Mouse (Mus musculus): Measurements from ENCODE around the gene Cenpa.
"Not testable (repeated sequence)": the region's sequence is repeated elsewhere in the genome, so short reads cannot be mapped to it uniquely, and the experiment has no call there.

Cenpa gene

GRCm38 (mm10) chr5:30678722-30679296, 12.2 kb downstream of the Cenpa start:
- no peak for DNase-seq (ENCODE audit: low read depth, low spot score)

DNA sequence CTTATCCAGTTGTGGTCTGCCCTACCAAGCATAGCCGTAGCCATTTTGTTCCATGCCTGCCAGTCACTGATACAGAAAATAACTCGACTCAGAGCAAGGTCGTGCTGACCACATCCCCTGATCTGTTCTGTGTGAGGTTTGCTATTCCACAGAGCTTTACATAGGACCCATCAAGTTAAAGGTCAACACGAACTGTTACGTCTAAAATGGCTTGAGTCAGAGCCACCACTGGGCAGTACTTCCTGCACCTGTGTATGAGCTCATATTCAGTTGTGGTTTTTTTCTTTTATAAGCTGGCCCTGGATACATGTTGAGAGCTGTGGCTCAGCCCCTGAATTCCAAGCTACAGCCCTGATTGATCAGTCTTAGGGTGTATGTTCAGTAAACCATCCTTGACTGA, 13.0 kb downstream of the Cenpa start:
- no peak for DNase-seq (ENCODE audit: low read depth, low spot score)

DNA sequence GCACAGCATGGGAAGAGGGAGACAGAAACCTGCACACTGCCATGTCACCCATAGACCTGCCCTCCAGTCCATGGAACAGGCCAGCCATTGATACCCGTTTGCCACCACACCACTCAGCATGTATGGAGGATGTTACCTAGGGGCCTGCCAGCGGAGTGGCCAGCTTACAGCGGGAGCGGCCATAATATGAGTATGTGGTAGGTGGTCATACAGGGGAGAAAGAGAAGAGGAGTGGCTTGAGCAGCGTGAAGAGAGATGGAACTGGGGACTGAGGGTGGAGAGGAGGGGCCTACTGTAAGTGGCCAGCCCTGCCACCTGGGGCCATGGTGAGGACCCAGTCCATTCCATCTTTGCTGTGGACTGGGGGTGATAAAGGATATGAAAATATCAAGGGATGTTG, 15.4 kb downstream of the Cenpa start:
- no peak for DNase-seq (ENCODE audit: low read depth, low spot score)

DNA sequence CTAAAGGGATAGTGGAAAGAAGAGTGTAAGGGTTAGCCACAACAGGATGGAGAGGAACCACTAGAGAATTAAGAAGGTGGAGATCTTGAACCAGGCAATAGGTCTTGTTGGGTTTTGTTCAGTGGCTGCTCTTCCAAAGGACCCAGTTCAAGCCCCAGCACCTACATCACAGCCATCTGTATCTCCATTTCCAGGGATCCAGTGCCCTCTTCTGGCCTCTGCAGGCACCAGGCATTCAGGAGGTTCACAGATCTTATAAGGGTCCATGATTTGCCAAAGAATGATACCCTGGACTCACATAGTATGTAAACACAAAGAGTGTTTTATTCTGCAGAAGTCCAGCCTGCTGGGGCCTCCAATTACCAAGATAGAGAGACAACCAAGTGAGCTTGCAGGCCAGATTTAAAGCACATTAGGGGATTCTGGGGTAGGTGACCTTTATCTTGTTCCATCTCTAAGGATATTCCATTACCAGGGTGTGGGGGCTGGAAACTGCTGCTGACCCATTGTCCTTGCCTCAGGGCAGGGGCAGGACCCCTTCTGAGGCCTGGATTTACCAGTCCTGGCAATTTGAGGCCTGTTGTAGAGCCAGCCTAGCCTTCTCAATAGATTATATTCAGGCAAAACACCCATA, 16.5 kb downstream of the Cenpa start:
- DNase-seq (ENCODE audit: low read depth, low spot score), result no peak

- no peak for DNase-seq (ENCODE audit: low read depth, low spot score)
Measured at GRCm38 (mm10) chr5:30683993-30684392, 17.4 kb downstream of the Cenpa start.

GRCm38 (mm10) chr5:30686781-30687180, 20.2 kb downstream of the Cenpa start:
- DNase-seq (ENCODE audit: low read depth, low spot score), result no peak

GRCm38 (mm10) chr5:30700361-30701000, 33.9 kb downstream of the Cenpa start:
- DNase-seq (ENCODE audit: low read depth, low spot score), result no peak

DNA sequence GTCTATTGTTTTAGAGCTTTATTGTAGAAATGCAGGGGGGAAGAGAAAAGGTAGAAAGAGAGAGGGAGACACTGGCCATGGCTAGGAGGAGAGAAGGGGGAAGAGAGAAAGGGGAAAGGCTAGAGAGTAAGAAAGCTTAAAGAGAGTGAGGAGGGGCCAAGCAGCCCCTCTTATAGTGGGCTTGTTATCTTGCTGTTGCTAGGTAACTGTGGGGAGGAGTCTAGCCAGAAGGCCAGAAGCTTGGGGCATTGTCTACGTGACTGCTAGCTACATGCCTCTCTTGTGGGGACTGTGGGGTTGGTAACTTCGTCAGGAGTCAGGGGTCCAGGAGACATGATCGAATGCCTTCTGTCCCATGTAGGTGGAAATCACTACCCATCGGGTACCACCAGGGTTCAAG, 34.8 kb downstream of the Cenpa start:
- DNase-seq (ENCODE audit: low read depth, low spot score), result not testable (repeated sequence)

GRCm38 (mm10) chr5:30701866-30702265, 35.3 kb downstream of the Cenpa start:
- DNase-seq (ENCODE audit: low read depth, low spot score), result no peak

DNA sequence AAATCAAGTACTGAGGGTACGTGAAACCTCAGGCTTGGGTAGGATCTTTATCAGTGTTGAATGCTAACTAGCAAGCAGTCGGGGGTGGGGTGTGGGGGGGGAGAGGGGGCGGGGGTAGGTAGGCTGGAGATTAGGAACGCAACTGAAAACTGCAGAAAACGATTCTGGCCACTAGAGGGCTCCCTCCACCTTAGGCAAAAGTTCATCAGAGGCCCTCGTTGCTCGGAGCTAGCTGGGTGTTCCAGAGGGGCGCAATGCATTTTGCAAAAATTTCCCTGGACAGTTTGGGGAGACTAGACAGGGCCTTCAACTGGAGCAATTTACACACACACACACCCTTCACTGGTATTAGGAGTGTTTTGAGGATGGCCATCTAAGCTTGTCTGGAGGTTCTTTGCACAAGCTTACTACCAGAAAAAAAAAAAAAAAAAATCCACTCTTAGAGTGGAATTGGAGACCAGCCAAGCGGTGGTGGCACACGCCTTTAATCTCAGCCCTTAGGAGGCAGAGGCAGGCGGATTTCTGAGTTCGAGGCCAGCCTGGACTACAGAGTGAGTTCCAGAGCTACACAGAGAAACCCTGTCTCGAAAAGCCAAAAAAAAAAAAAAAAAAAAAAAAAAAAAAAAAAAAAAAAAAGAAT, 43.3 kb downstream of the Cenpa start:
- DNase-seq (ENCODE audit: low read depth, low spot score), result peak; percentile 73

DNA sequence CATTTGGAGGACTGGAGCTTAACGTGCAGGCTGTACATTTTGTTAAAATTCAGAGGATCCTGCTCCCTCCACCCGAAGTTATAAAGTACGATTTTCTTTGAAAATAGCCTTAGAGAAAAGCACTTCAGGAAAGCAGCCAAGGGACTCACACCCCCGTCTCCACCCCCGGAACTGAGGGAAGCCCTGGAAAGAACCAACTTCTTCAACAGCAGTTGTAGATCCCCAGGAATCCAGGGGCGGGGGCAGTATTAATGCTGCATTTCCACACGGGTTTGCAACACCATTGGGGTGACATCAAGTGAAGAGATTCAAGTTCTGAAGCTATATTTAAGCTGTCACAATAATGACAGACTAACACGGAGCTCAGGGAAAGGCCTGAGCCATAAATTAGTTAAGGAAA, 43.9 kb downstream of the Cenpa start:
- DNase-seq (ENCODE audit: low read depth, low spot score), result peak; percentile 76

DNA sequence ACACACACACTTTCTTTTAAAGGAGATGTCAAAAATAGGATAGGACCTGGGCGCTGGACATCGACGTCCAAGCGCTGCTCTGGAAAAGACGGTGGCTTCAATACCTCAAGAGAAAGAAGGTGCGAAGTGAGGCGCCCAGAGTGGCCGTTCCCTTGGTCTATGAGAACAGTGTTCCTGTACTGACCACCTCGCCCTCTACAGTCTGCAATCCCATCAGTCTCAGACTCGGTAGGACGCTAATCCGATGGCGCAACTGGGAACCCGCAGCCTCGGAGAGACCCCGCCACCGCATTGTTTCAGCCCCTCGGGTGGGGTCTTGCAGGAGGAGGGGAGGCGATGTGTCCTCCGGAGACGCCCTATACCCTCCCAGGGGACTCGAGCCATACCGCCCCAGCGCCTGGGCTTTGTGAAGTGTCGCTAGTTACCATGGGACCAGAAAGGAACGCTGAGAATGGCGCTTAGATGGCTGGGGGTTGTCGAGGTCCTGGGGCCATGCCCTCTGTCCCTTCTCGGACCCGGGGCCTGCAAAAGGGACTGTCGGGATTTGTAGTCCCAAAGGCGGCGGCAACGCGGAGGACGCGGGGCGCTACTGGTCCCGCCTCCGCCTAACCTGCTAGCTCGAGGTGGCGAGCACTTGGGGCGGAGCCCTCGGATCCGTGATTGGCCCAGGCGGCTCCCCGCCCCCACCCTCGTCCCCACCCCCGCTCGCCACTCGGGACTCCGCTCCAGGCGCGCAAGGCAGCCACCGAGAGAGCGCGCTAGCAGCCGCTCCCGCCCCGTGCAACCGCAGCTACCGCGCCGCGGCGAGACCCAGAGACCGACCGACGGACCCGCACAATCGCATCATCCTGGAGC, 44.8 kb downstream of the Cenpa start, which contains the start of gene Dpysl5:
Dpysl5 (plus strand) TSS at position 418 of the 855 bp plus-strand sequence.
- peak; percentile 83 for DNase-seq (ENCODE audit: low read depth, low spot score)

- DNase-seq (ENCODE audit: low read depth, low spot score), result no peak
Measured at GRCm38 (mm10) chr5:30712002-30712390, 45.4 kb downstream of the Cenpa start.

- peak; percentile 31 for DNase-seq (ENCODE audit: low read depth, low spot score)
Measured at GRCm38 (mm10) chr5:30712441-30713298, 46.1 kb downstream of the Cenpa start.

GRCm38 (mm10) chr5:30713299-30713675, 46.7 kb downstream of the Cenpa start:
- no peak for DNase-seq (ENCODE audit: low read depth, low spot score)

DNA sequence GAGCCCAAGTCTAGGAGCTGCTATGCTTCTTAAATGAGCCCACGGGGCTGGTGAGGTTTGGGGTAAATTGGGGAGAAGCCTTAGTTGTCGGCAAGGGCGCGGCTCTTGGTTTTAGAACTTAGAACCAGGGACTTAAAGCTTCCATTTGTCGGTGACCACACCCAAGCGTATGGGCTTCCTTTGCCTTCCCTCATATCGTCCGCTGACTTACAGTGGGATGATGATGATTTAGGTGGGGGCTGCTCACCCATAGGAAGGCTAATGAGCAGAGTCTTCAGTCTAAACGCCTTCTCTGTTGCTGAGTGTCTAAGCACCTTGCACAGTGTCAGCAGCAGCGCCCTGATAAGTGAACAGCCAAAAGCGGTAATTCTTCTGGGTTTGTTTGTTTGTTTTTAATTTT, 47.1 kb downstream of the Cenpa start:
- DNase-seq (ENCODE audit: low read depth, low spot score), result no peak

- DNase-seq (ENCODE audit: low read depth, low spot score), result no peak
Measured at GRCm38 (mm10) chr5:30716311-30716710, 49.7 kb downstream of the Cenpa start.

DNA sequence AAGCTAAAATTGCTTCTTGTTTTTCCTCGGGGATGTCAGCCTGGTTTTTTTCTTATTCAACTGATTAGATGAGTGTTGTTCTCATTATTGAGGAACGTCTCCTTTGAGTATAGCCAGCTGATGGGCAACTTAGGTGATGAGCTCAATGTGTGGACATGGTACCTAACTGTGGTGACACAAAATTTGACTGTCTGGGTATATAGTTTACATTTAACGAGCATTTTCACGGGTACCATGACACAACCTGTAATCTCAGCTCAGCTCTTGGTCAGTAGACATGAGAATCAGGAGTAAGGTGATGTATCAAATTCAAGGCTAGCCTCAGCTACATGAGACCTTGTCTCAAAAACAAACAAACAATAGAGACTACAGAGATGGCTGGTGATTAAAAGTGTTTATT, 50.9 kb downstream of the Cenpa start:
- no peak for DNase-seq (ENCODE audit: low read depth, low spot score)

- DNase-seq (ENCODE audit: low read depth, low spot score), result no peak
Measured at GRCm38 (mm10) chr5:30717991-30718703, 51.6 kb downstream of the Cenpa start.

DNA sequence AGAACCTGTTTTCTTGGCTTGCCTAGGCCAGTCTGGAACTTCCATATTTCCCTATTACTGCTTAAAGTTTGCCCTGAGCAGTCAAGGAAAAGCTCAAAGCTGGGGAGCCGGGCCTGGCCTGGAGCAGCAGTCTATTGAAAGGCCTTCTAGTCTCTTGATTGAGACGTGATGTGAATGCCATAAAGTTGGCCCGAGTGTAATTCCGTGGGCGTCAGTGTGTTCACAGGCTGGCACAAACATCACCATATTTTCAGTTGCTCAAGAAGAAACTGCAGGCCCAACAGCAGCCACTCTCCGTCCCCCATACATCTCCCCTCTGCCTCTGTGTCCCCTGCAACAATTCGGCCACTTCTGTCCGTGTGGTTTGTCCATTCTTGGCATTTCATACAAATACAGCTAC, 55.4 kb downstream of the Cenpa start:
- DNase-seq (ENCODE audit: low read depth, low spot score), result no peak
